Mouse (Mus musculus) lung, adult 10 weeks (tissue): ENCODE measurements around the gene Lage3. TPM values are rescaled to one million over a fixed set of nuclear protein-coding genes. Genes with fewer than 3 reads are reported as not detected.

Source experiments
- polyA plus RNA-seq: library from polyadenylated mRNA; stranded (reverse); fragments of 350-450 nt; fragmentation: Illumina TruSeq; extraction: RNeasy Lipid Tissue Mini Kit (QIAGEN cat#74804); gene quantifications from one replicate; pipeline ENCODE4 v1.2.3, GENCODE M21; 2014; ENCODE audit warnings: low read depth, low replicate concordance; ENCODE audit not compliant: insufficient read depth

Lage3 gene
- 52.2 TPM for polyA plus RNA-seq

GRCm38 (mm10) chrX:74353467-74353770 lies at the start of gene Lage3:
TSS of gene Lage3 (minus strand) at chrX:74353618.

GRCm38 (mm10) chrX:74392535-74393443 lies 39.4 kb upstream of the Lage3 start, which contains the start of the genes Fam3a and Ikbkg:
TSS of gene Fam3a (minus strand) at chrX:74393272.
TSS of gene Ikbkg (plus strand) at chrX:74393290.

GRCm38 (mm10) chrX:74372888-74373549 lies 19.6 kb upstream of the Lage3 start, which contains the start of the genes Ubl4a and Slc10a3:
TSS of gene Ubl4a (minus strand) at chrX:74373218.
TSS of gene Slc10a3 (minus strand) at chrX:74373349.

GRCm38 (mm10) chrX:74328725-74329161 lies 24.7 kb downstream of the Lage3 start, which contains the start of gene Plxna3:
TSS of gene Plxna3 (plus strand) at chrX:74329066.

GRCm38 (mm10) chrX:74312540-74313464 lies 40.6 kb downstream of the Lage3 start, which contains the start of gene Fam50a:
TSS of gene Fam50a (plus strand) at chrX:74313033.

GRCm38 (mm10) chrX:74304867-74305700 lies 48.3 kb downstream of the Lage3 start, which contains the start of gene Gdi1:
TSS of gene Gdi1 (plus strand) at chrX:74304998.

Other genes starting within 250 kb of the Lage3 start
- not detected for gene Opn1mw, start 226.2 kb downstream of the Lage3 start, polyA plus RNA-seq
- gene Mecp2, start 218.3 kb downstream of the Lage3 start, polyA plus RNA-seq = 9.3 TPM
- gene Tex28, start 185.8 kb downstream of the Lage3 start, polyA plus RNA-seq = not detected
- gene Tktl1, start 176.4 kb downstream of the Lage3 start, polyA plus RNA-seq = 0.09 TPM
- 210 TPM for gene Flna, start 103.8 kb downstream of the Lage3 start, polyA plus RNA-seq
- gene Emd, start 98.9 kb downstream of the Lage3 start, polyA plus RNA-seq = 61.8 TPM
- gene Rpl10, start 82.8 kb downstream of the Lage3 start, polyA plus RNA-seq = 1,975 TPM
- gene Taz, start 71.7 kb downstream of the Lage3 start, polyA plus RNA-seq = 54.8 TPM
- gene Dnase1l1, start 71.3 kb downstream of the Lage3 start, polyA plus RNA-seq = 29.0 TPM
- gene Atp6ap1, start 56.5 kb downstream of the Lage3 start, polyA plus RNA-seq = 155 TPM
- 80.2 TPM for gene Gdi1, start 48.6 kb downstream of the Lage3 start, polyA plus RNA-seq
- 41.4 TPM for gene Fam50a, start 40.6 kb downstream of the Lage3 start, polyA plus RNA-seq
- 1.3 TPM for gene Plxna3, start 24.6 kb downstream of the Lage3 start, polyA plus RNA-seq
- 26.9 TPM for gene Ubl4a, start 19.6 kb upstream of the Lage3 start, polyA plus RNA-seq
- 8.8 TPM for gene Slc10a3, start 19.7 kb upstream of the Lage3 start, polyA plus RNA-seq
- gene Fam3a, start 39.7 kb upstream of the Lage3 start, polyA plus RNA-seq = 24.6 TPM
- 11.7 TPM for gene Ikbkg, start 39.7 kb upstream of the Lage3 start, polyA plus RNA-seq
- gene G6pdx, start 75.6 kb upstream of the Lage3 start, polyA plus RNA-seq = 20.4 TPM
- not detected for gene Gm6880, start 127.8 kb upstream of the Lage3 start, polyA plus RNA-seq
- not detected for gene Olfr1326-ps1, start 221.3 kb upstream of the Lage3 start, polyA plus RNA-seq
- not detected for gene Olfr1325, start 239.1 kb upstream of the Lage3 start, polyA plus RNA-seq